Mouse (Mus musculus) 3T3-L1 (cell line): Measurements from ENCODE around the gene Fem1a.
A peak's percentile ranks its signal among the peaks of the same experiment; 100 is the strongest.
"Not testable (repeated sequence)": the region's sequence is repeated elsewhere in the genome, so short reads cannot be mapped to it uniquely, and the experiment has no call there.

ENCODE experiments used
- DNase-seq: peaks from one replicate; pipeline ENCODE4 v3.0.0-alpha.2; 2015; ENCODE audit warnings: low read depth, low spot score

Fem1a gene

DNA sequence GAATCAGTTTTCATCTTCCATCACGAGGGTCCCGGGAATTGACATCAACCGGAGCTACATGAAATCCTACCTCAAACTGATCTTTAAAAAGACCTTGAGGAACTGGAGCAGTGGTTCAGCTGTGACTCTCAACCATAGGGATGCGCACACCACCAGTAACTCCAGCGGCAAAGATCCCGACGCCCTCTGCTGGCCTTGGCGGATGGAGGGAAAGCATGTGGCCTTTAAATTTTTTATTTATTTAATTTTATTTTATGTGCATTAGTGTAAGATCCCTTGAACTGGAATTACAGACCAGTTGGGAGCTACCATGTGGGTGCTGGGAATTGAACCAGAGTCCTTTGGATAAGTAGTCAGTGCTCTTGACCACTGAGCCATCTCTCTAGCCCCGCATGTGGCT, 1.2 kb upstream of the Fem1a start:
- DNase-seq: peak; percentile 86

DNA sequence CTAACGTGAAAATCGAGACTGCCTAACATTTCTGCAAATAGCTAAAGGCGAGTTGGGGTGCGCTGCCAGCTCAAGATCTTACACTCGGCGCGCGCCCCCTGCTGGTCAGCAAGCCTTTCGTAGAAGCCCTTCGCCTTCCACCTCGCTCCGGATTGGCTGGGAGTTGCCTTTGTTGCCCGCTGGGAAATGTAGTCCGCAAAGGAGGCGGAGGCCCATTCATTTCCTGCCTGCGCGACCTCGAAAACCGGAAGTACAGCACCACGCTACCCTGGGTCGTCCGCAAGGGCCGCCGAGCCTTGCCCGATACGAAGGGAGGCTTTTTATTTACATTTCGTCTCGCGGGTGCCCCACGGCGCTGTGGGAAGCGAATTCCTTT, 759 bp upstream of the Fem1a start:
- peak; percentile 100 for DNase-seq

DNA sequence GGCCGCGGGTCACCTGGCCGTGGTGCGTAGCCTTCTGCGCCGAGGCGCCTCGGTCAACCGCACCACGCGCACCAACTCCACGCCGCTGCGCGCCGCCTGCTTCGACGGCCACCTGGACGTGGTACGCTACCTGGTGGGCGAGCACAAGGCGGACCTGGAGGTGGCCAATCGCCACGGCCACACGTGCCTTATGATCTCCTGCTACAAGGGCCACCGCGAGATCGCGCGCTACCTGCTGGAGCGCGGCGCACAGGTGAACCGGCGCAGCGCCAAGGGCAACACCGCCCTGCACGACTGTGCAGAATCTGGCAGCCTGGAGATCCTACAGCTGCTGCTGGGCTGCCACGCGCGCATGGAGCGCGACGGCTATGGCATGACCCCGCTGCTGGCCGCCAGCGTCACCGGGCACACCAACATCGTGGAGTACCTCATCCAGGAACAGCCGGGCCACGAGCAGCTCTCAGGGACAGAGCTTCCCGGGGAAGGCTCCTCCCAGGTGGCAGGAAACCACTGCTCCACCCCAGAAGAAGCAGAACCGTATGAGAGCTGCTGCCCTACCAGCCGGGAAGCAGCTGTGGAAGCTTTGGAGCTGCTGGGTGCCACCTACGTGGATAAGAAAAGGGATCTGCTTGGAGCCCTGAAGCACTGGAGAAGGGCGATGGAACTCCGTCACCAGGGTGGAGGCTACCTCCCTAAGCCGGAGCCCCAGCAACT, 728 bp downstream of the Fem1a start:
- DNase-seq: no peak

GRCm38 (mm10) chr17:56258269-56258668, 1.7 kb downstream of the Fem1a start:
- DNase-seq: not testable (repeated sequence)

DNA sequence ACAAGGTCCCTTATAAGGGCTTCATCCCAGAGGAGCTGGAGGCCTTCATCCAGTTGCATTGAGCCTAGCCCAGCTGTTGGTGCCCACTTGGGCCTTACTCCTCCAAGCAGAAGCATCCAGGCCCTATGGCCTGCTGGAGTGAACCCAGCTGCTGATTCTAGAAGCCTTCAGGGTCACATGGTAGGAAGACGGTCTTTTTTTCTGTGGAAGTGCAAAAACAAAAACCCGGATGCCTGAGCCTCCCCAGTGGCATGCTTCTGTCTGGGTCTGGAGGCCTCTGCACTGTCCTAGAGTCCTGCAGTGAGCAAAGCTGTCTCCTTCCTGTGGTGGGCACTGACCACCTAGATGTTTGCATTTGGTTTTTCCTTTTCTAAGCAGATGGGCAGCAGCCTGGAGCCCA, 2.2 kb downstream of the Fem1a start:
- not testable (repeated sequence) for DNase-seq

GRCm38 (mm10) chr17:56259301-56260037, 2.9 kb downstream of the Fem1a start:
- no peak for DNase-seq

DNA sequence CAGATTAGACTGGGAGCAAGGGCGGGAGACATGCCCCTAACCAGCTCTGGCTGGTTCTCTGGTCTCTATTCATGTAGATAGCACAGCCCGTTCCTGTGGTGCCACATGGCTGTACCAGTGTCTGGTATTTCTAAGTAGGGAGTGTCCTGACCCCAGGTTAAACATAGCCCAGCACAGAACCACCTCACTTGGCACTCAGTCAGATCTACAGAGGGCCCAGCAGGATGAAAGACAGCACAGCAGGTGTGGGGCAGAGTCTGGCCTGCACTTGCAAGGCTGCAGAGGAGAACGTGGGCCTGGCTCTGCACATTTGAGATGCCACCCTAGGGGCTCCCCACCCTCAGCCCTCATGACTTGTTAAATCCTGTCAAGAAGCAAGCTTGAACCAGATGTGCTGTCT, 4.6 kb downstream of the Fem1a start:
- no peak for DNase-seq

- DNase-seq: no peak
Measured at GRCm38 (mm10) chr17:56262645-56263094, 6.1 kb downstream of the Fem1a start.

- DNase-seq: peak; percentile 89
Measured at GRCm38 (mm10) chr17:56264020-56264419, 7.4 kb downstream of the Fem1a start.

- no peak for DNase-seq
Measured at GRCm38 (mm10) chr17:56265011-56265410, 8.4 kb downstream of the Fem1a start.

- DNase-seq: peak; percentile 94
Measured at GRCm38 (mm10) chr17:56265869-56266268, 9.3 kb downstream of the Fem1a start.

DNA sequence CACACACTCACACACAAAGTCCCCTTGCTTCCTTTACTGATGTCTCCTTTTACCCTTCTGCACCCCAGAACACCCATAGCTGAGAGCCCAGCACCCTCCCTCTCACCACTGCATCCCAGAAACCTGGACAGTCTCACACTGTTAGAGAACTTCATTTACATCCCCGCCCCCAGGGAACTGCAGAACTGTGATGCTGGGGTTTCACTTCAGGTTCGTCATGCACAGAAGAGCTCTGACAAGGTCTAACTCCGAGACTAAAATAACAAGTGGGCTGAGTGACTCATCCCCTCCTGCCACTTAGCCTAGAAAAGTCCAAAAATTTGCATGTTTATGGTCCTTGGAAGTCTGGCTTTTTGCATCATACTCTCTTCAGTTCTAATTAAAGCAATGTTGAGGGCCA, 9.7 kb downstream of the Fem1a start:
- peak; percentile 96 for DNase-seq

GRCm38 (mm10) chr17:56269153-56269630, 12.6 kb downstream of the Fem1a start:
- peak; percentile 47 for DNase-seq

DNA sequence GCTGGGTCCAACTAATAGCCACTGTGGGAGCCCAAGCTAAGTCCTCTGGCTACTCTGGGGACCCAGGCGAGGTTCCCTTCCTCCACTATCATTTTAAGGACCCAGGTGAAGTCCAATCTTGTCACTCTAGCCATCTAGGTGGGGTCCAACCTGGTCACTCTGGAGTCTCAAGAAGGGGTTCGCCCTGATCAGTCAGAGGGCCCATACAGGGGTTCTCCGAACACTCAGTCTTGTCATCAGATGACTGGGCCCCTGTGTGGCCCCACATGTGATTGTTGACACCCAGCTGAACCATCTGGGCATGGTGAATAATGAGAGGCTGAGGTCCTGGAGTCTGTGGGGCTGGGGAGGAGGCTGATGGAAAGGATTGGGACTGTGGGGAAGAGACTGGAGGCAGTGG, 13.1 kb downstream of the Fem1a start:
- DNase-seq: no peak

- no peak for DNase-seq
Measured at GRCm38 (mm10) chr17:56271609-56272253, 15.1 kb downstream of the Fem1a start.

- DNase-seq: no peak
Measured at GRCm38 (mm10) chr17:56272644-56273043, 16.0 kb downstream of the Fem1a start.

DNA sequence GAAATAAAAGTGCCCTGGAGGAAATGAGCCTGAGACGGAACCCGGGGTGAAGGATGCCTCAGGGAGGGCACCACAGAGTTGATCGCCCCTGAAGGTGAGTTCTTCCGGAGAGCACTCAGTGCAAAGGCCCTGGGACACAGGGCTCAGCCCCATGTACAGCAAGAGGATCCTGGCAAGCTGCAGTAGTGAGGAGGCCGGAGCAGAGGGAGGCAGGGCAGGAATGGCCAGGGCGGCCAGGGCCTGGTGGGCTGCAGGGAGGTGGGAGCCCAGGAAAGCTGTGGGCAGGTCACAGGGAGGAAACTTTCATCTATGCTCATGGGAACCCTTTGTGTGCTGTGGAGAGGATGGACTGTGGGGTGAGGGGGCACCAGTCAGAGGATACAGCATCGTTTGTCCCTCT, 16.9 kb downstream of the Fem1a start:
- no peak for DNase-seq

DNA sequence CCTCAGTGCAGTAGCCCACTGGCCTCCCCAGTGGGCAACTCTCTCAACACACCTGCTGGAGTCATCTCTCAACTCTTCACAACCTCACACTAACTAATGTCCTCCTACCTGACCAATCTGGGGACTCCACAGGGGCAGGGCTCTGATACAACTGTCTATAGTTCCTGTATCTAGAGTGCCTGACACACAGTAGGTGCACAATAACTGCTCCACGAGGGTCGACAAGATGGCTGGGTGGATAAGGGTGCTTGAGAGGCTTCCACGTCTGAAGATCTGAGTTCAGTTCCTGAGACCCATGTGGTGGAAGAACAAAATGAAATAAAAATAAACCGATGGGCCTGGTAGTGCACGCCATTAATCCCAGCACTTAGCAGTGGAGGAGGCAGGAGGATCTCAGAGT, 17.4 kb downstream of the Fem1a start:
- DNase-seq: no peak

GRCm38 (mm10) chr17:56275842-56276480, 19.4 kb downstream of the Fem1a start:
- peak; percentile 53 for DNase-seq

DNA sequence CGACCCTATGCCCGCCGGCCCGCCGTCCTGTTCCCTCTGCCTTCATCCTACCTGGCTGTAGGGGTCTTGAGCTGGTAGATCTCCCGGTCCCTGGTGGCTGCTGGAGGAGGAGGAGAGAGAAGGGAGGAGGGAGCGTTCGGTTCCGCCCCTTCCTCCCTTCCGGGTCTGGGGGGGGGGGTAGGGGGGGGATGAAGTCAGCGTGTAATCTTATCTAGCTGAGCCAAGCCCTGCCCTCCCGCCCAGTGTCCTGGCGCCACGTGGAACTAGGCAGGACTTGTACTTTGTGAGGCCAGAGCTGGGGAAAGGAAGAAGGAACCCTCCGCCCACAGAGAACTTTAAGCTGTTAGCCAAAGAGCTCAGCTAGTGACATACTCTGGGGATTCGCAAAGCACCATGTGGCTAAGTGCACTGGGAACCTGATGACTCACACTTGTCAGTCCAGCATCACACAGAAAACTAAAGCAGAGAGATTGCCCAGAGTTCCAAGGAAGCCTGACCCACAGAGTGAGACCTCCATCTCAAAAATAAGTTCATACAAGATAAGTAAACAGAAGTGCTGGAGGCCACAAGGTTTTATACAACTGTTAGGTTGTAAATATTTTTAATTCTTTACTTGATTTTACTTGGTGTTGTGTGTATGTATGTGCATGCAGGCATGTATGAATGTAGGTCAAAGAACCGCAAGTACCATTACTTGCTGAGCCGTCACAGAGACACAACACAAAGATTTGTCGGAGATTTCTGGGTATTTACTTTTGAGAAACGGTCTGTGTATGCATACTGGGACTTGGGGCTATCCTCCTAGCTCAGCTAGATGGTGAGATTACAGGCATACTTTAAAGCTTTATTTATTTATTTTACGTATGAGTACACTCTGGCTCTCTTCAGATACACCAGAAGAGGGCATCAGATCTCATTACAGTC, 20.3 kb downstream of the Fem1a start, which contains the start of gene Ticam1:
Ticam1 (minus strand) TSS at position 144 of the 924 bp plus-strand sequence.
- DNase-seq: peak; percentile 100

DNA sequence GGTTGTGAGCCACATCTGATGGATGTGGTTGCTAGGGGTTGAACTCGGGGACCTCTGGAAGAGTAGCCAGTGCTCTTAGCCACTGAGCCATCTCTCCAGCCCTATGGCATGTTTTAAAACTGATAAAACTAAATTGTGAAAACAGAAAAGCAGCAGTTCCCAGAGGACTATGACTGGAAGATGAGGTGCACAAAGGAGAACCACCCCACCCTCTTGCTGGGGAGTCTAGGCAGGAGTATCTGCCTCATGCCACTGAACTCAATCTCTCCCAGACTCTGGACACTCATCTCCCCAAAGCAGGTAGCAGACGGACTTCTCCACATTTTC, 20.9 kb downstream of the Fem1a start:
- peak; percentile 30 for DNase-seq
